Mouse (Mus musculus) inflammation-experienced regulatory T-cells, adult 6 months (primary cell): Measurements from ENCODE around the gene Scn5a. TPM values are rescaled to one million over a fixed set of nuclear protein-coding genes. Genes with fewer than 3 reads are reported as not detected.

Experiments
- ATAC-seq: one replicate; pipeline ENCODE4 v1.8.0; 2017
- polyA plus RNA-seq, 3 experiments: library from polyadenylated mRNA; unstranded; fragments of 100-300 nt; shearing (Covaris generic); gene quantifications; one replicate each; pipeline ENCODE4 v1.2.1; 2017

Scn5a gene
- polyA plus RNA-seq, 3 experiments from 2014 or later: not detected

GRCm38 (mm10) chr9:119455967-119456366, 122.8 kb downstream of the Scn5a start:
- no peak for ATAC-seq

- no peak for ATAC-seq
These were observed 133.1 kb downstream of the Scn5a start for GRCm38 (mm10) chr9:119445737-119446136.

GRCm38 (mm10) chr9:119444738-119445429, 133.9 kb downstream of the Scn5a start, which contains the start of gene Exog:
Gene Exog (plus strand): TSS chr9:119444943.
- ATAC-seq: peak; percentile 89

- no peak for ATAC-seq
These were observed 140.3 kb downstream of the Scn5a start for GRCm38 (mm10) chr9:119438498-119439000.

DNA sequence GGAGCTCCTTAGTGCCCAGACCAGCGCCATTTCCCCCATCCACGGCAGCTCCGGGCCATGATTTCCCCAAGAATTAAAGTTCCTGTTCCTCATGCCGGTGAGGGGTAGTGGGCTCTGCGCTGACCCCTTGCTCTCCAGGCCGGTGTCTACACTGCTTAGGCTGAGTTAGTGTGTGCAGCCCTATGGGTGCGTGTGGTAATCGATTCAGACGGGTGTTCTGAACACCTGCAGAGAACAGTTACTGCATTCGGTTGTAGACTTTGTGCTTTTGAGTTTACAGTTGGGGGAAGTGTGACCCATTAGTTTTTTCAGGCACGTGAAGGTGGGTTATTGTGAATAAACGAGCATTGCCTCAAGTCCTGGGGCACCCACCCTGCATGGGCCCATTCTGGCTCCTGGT, 140.8 kb downstream of the Scn5a start:
- ATAC-seq: no peak

GRCm38 (mm10) chr9:119435855-119436254, 143.0 kb downstream of the Scn5a start:
- ATAC-seq: no peak

Other genes with a start within 250 kb of the Scn5a start
- gene Acaa1a, start 239.3 kb downstream of the Scn5a start, polyA plus RNA-seq: 10 to 100 TPM; 41.3 to 46.9 (median 41.3) TPM
- 10 to 100 TPM; 72.5 to 96.3 (median 75.1) TPM for gene Myd88, start 237.6 kb downstream of the Scn5a start, polyA plus RNA-seq
- under 1 TPM in 2 of 3 experiments, not detected in 1; 0.38 to 0.63 TPM for gene Xylb, start 221.6 kb downstream of the Scn5a start, polyA plus RNA-seq
- not detected for gene Slc22a14, start 213.5 kb downstream of the Scn5a start, polyA plus RNA-seq
- gene Acvr2b, start 176.9 kb downstream of the Scn5a start, polyA plus RNA-seq: not detected
- gene Exog, start 134.1 kb downstream of the Scn5a start, polyA plus RNA-seq: 10 to 100 TPM; 11.1 to 12.1 (median 11.5) TPM
- gene Scn10a, start 140.3 kb upstream of the Scn5a start, polyA plus RNA-seq: not detected
- under 1 TPM; 0.58 to 0.79 (median 0.78) TPM for gene Scn11a, start 246.4 kb upstream of the Scn5a start, polyA plus RNA-seq